Mouse (Mus musculus): ENCODE measurements around the gene Spsb1.
A peak's percentile ranks its signal among the peaks of the same experiment; 100 is the strongest.

Spsb1 gene

GRCm38 (mm10) chr4:149912451-149912850, 42.4 kb downstream of the Spsb1 start:
- DNase-seq (ENCODE audit: low spot score) = no peak

- no peak for DNase-seq (ENCODE audit: low spot score)
These were observed 44.3 kb downstream of the Spsb1 start for GRCm38 (mm10) chr4:149910558-149910957.

DNA sequence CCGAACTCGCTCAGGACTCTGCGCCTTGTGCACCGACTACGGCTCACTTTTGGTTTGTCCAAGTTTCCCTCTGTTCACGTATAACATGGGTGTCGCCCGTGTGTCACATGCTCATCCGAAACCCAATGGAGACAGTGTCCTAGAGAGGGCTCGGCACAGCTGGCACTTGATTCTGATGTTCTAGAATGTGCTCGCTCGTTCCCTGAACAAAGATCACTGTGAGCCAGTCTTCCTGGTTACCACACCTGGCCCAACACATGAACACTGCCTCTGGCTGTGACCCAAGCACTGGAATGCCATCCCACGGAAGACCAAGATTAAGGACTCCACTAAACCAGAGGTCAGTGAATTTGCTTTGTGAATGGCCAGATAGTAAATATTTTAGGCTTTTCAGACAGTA, 45.3 kb downstream of the Spsb1 start:
- no peak for DNase-seq (ENCODE audit: low spot score)

GRCm38 (mm10) chr4:149908923-149909322, 45.9 kb downstream of the Spsb1 start:
- DNase-seq (ENCODE audit: low spot score) = no peak

GRCm38 (mm10) chr4:149907656-149908055, 47.2 kb downstream of the Spsb1 start:
- peak; percentile 59 for DNase-seq (ENCODE audit: low spot score)

- no peak for DNase-seq (ENCODE audit: low spot score)
These were observed 47.9 kb downstream of the Spsb1 start for GRCm38 (mm10) chr4:149906921-149907320.

- no peak for DNase-seq (ENCODE audit: low spot score)
These were observed 49.4 kb downstream of the Spsb1 start for GRCm38 (mm10) chr4:149905302-149905974.

DNA sequence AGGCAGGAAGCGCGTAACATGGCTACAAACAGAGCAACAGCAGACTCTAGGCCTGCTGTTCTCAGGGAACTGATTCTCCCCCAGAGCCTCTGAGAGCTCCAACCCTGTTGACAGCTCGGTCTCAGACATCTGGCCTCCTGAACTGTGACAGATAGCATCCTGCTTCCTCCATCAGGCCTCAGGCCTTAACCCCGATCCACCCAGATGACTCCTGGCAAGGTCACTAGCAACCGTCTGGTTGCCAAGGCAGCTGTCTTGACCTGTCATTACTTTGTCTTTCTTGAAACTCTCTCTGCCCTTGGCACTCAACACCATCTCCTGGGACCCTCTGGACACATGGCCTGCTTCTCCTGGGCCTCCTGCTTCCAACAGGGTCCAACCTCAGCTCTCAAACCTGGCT, 51.8 kb downstream of the Spsb1 start:
- DNase-seq (ENCODE audit: low spot score) = no peak

- no peak for DNase-seq (ENCODE audit: low spot score)
These were observed 53.5 kb downstream of the Spsb1 start for GRCm38 (mm10) chr4:149901349-149901782.

- no peak for DNase-seq (ENCODE audit: low spot score)
These were observed 57.1 kb downstream of the Spsb1 start for GRCm38 (mm10) chr4:149897661-149898260.

GRCm38 (mm10) chr4:149896024-149896538, 58.8 kb downstream of the Spsb1 start:
- no peak for DNase-seq (ENCODE audit: low spot score)

DNA sequence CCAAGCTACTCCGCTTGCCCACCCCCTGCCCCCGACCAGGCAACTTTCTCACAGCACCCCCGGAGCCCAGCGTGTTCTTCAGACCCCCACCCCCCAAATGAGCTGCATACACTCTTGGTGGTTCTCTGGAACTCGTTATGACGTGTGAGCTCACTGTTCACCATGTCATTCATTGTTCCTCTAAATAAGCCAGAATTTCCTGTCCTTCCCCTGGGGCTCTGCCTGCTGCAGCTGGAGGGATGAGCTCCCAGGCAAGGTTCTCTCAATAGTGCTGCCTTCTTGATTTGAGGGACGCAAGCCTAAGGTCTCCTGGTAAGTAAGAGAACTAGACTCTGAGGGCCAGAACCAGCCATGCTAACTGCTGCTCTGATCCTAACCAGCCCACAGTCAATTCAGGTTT, 59.6 kb downstream of the Spsb1 start:
- DNase-seq (ENCODE audit: low spot score) = no peak

- DNase-seq (ENCODE audit: low spot score) = no peak
These were observed 60.5 kb downstream of the Spsb1 start for GRCm38 (mm10) chr4:149894300-149894699.

DNA sequence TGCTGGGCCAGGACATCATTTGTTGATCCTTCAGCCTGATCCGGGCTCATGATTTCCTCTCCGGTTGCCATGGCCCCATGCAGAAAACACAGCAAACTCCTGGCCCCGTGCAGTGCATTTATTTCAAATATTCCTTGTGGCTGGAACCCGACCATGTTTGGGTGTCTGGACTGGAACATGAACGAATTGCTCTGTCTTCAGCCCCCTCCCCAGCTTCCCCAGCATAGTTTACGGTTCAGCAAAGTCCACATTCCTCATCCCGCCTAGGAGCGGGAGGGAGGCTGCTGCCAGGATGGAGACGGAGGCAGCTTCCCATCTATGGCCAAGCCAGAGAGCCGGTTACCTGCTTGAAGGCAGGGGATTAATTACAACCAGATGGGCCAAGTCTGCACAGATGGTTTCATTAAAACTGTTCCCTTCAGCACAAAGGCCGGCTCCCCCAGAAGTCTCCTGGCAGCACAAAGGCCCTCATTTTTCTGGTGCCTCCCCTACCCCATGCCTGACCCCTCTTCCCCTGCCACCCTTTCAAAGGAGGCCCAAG, 61.2 kb downstream of the Spsb1 start:
- no peak for DNase-seq (ENCODE audit: low spot score)

GRCm38 (mm10) chr4:149891172-149891960, 63.5 kb downstream of the Spsb1 start:
- no peak for DNase-seq (ENCODE audit: low spot score)

DNA sequence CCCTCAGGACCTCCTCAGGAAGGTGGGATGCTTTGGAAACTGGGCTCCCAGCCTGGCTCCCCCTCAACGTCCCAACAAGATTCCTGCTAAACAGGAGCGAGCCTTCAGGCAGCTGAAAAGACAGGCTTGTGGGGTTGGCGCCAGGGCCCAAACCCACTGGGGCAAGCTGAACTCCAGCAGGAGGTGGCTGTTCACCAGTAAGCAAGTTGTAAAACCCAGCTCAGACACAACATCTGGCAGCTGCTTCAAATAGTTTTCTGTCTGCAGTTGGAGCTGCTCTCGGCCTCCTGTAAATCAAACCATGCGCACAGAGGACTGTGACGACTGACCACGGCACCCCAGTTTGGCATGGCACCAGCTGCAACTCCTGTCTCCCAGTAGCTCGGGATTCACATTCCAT, 64.3 kb downstream of the Spsb1 start:
- DNase-seq (ENCODE audit: low spot score) = peak; percentile 30

DNA sequence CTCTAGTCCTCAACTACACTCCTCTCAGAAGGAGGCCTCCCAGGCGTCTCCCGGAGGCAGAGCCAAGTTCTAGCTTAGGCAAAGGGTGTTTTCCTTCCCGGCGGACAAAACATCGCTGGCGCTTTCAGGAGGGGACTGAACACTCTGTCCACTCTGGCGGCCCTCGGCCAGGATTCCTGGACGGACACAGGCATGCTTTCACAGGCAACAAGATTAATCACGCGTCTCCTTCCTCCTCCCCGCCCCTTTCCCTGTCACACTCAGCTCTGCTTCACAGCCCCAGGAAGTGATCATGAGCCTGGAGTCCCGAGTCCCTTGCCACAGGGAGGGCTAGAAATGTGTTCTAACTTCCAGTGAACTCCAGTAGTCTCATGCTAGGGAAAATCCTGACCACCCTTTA, 65.0 kb downstream of the Spsb1 start:
- peak; percentile 28 for DNase-seq (ENCODE audit: low spot score)

- DNase-seq (ENCODE audit: low spot score) = no peak
These were observed 65.9 kb downstream of the Spsb1 start for GRCm38 (mm10) chr4:149888736-149889470.

- no peak for DNase-seq (ENCODE audit: low spot score)
These were observed 66.7 kb downstream of the Spsb1 start for GRCm38 (mm10) chr4:149888156-149888555.

DNA sequence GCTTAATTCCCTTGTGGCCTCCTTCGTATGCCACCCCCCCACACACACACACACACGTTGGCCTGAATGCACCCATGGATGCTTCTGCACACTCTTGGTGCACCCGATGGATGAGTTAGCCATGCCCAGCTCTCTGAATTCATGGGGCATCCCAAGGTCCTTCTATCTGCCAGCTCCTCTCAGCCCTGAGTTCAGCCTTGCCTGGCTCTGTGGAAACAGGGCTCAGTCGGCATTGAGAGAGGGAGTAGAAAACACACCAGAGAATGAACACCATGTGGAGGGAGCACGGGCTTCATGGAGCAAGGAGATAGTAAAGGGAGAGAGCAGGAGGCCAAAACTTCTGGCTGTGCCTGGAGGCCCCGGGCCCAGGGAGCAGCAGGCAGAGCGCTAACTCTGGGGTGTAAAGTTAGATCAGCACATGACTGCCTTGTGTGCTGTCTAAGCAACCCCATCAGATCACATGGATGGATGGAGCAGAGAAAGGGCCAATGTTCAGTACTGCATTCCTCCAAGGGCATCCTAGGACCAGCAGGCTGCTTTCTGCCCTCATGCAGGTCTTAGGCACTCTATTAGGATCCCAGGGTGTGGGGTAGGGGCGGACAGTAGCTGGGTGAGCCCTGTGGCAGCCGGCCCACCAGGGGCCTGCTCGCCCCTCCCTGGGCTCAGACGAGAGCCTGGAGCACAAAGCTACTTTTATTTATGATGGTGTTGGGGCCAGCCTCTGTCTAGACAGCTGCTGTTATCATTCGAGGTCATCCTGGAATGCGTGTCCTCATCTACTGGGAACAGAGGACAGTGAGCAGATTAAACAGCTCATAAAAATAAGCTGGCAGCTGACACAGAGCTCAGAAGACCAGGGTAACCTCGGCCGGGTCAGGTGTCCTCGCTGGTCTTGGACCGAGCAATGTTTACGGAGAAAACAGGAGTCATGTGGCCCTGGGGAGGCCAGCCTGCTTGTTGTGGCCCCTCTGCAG, 68.3 kb downstream of the Spsb1 start:
- DNase-seq (ENCODE audit: low spot score) = no peak

- no peak for DNase-seq (ENCODE audit: low spot score)
These were observed 70.9 kb downstream of the Spsb1 start for GRCm38 (mm10) chr4:149883990-149884389.
